Mouse (Mus musculus): ENCODE data around the gene Med25. TPM values are rescaled to one million over a fixed set of nuclear protein-coding genes. Genes with fewer than 3 reads are reported as not detected.
A peak's percentile ranks its signal among the peaks of the same experiment; 100 is the strongest.

Med25 gene
- total and polyA plus RNA-seq, 2 experiments from 2014 or later = 148 to 151 TPM

- Histone ChIP-seq H3K27ac (ENCODE audit: low read depth, low read length) (no peak overlapping the region), H3K9me3 (ENCODE audit: low read length) (no peaks in the 10 kb centered on the region), H3K4me3 (ENCODE audit: low read depth, low read length) (peak overlapping the region; percentile 28), H3K9ac (peak overlapping the region; percentile 46), H3K27me3 (ENCODE audit: insufficient read depth, low read length) (0 out of 2 replicates have a peak, but pooled peaks cover 8% of the 10 kb centered on the region), H3K36me3 (ENCODE audit: insufficient read depth) (peaks cover 39% of the 10 kb centered on the region), H3K4me1 (ENCODE audit: insufficient read depth) (peaks cover 8% of the 10 kb centered on the region; the same call in 1 of the 2 replicates), H3K4me2 (ENCODE audit: low read depth) (peak overlapping the region; percentile 47)
- 2% methylated on average over 58 of the region's 58 CpGs for WGBS
- peak; percentile 73 for DNase-seq
- ATAC-seq = peak; percentile 68
- no peak for TF ChIP-seq CTCF (IDR thresholded peaks at IDR 0.05; ENCODE audit: low read depth)
Measured at GRCm38 (mm10) chr7:44839491-44840191, 52.9 kb downstream of the Med25 start.

- H3K27me3 ChIP-seq (ENCODE audit: insufficient read depth, low read length) = 0 out of 2 replicates have a peak, but pooled peaks cover 8% of the 10 kb centered on the region
- peak overlapping the region; percentile 47 for H3K4me2 ChIP-seq (ENCODE audit: low read depth)
- peak overlapping the region; percentile 46; the same call in 1 of the 2 replicates for H3K9ac ChIP-seq
- ATAC-seq = peak; percentile 20
- TF ChIP-seq CTCF (IDR thresholded peaks at IDR 0.05; ENCODE audit: low read depth) = no peak
- 28% methylated on average over 11 of the region's 11 CpGs for WGBS
- H3K4me3 ChIP-seq (ENCODE audit: low read depth, low read length) = peak overlapping the region; percentile 28; the same call in 1 of the 2 replicates
- no peak overlapping the region for H3K27ac ChIP-seq (ENCODE audit: low read depth, low read length)
- H3K36me3 ChIP-seq (ENCODE audit: insufficient read depth) = peaks cover 34% of the 10 kb centered on the region
- DNase-seq = no peak
- peaks cover 8% of the 10 kb centered on the region; the same call in 1 of the 2 replicates for H3K4me1 ChIP-seq (ENCODE audit: insufficient read depth)
- H3K9me3 ChIP-seq (ENCODE audit: low read length) = no peaks in the 10 kb centered on the region
Measured at GRCm38 (mm10) chr7:44839171-44839490, 53.4 kb downstream of the Med25 start.

- no peak for TF ChIP-seq CTCF (IDR thresholded peaks at IDR 0.05; ENCODE audit: low read depth)
- Histone ChIP-seq H3K4me1 (ENCODE audit: insufficient read depth) (peaks cover 8% of the 10 kb centered on the region; the same call in 1 of the 2 replicates), H3K4me3 (ENCODE audit: low read depth, low read length) (no peak overlapping the region), H3K36me3 (ENCODE audit: insufficient read depth) (peaks cover 24% of the 10 kb centered on the region), H3K4me2 (ENCODE audit: low read depth) (no peak overlapping the region), H3K9ac (no peak overlapping the region), H3K27ac (ENCODE audit: low read depth, low read length) (no peak overlapping the region), H3K9me3 (ENCODE audit: low read length) (no peaks in the 10 kb centered on the region), H3K27me3 (ENCODE audit: insufficient read depth, low read length) (0 out of 2 replicates have a peak, but pooled peaks cover 8% of the 10 kb centered on the region)
- ATAC-seq = no peak
- no peak for DNase-seq
- WGBS = 80% methylated on average over 6 of the region's 6 CpGs
Measured at GRCm38 (mm10) chr7:44838073-44838472, 54.4 kb downstream of the Med25 start.

- Histone ChIP-seq H3K27me3 (ENCODE audit: insufficient read depth, low read length) (0 out of 2 replicates have a peak, but pooled peaks cover 8% of the 10 kb centered on the region), H3K4me2 (ENCODE audit: low read depth) (no peak overlapping the region), H3K9me3 (ENCODE audit: low read length) (no peaks in the 10 kb centered on the region), H3K27ac (ENCODE audit: low read depth, low read length) (no peak overlapping the region), H3K4me3 (ENCODE audit: low read depth, low read length) (no peak overlapping the region), H3K4me1 (ENCODE audit: insufficient read depth) (peaks cover 8% of the 10 kb centered on the region; the same call in 1 of the 2 replicates), H3K9ac (no peak overlapping the region), H3K36me3 (ENCODE audit: insufficient read depth) (peaks cover 15% of the 10 kb centered on the region; the same call in 1 of the 2 replicates)
- no peak for DNase-seq
- no peak for TF ChIP-seq CTCF (IDR thresholded peaks at IDR 0.05; ENCODE audit: low read depth)
- ATAC-seq = no peak
- 86% methylated on average over 9 of the region's 9 CpGs for WGBS
Measured at GRCm38 (mm10) chr7:44836423-44837053, 56.0 kb downstream of the Med25 start.

- TF ChIP-seq CTCF (IDR thresholded peaks at IDR 0.05; ENCODE audit: low read depth) = no peak
- WGBS = 63% methylated on average over 3 of the region's 3 CpGs
- no peak for DNase-seq
- ATAC-seq = no peak
- Histone ChIP-seq H3K4me3 (ENCODE audit: low read depth, low read length) (no peak overlapping the region), H3K27me3 (ENCODE audit: insufficient read depth, low read length) (0 out of 2 replicates have a peak, but pooled peaks cover 8% of the 10 kb centered on the region), H3K36me3 (ENCODE audit: insufficient read depth) (peaks cover 16% of the 10 kb centered on the region), H3K4me1 (ENCODE audit: insufficient read depth) (peaks cover 8% of the 10 kb centered on the region; the same call in 1 of the 2 replicates), H3K27ac (ENCODE audit: low read depth, low read length) (no peak overlapping the region), H3K4me2 (ENCODE audit: low read depth) (no peak overlapping the region), H3K9me3 (ENCODE audit: low read length) (no peaks in the 10 kb centered on the region), H3K9ac (no peak overlapping the region)
Measured at GRCm38 (mm10) chr7:44836016-44836404, 56.5 kb downstream of the Med25 start.

GRCm38 (mm10) chr7:44835373-44836015, 57.0 kb downstream of the Med25 start:
- H3K36me3 ChIP-seq (ENCODE audit: insufficient read depth) = peaks cover 16% of the 10 kb centered on the region
- H3K27ac ChIP-seq (ENCODE audit: low read depth, low read length) = no peak overlapping the region
- no peak for TF ChIP-seq CTCF (IDR thresholded peaks at IDR 0.05; ENCODE audit: low read depth)
- DNase-seq (no peak), ATAC-seq (no peak)
- WGBS = 91% methylated on average over 1 of the region's 1 CpGs
- H3K9me3 ChIP-seq (ENCODE audit: low read length) = no peaks in the 10 kb centered on the region
- 0 out of 2 replicates have a peak, but pooled peaks cover 5% of the 10 kb centered on the region for H3K27me3 ChIP-seq (ENCODE audit: insufficient read depth, low read length)
- H3K4me1 ChIP-seq (ENCODE audit: insufficient read depth) = peaks cover 8% of the 10 kb centered on the region; the same call in 1 of the 2 replicates
- no peak overlapping the region for H3K9ac ChIP-seq
- H3K4me3 ChIP-seq (ENCODE audit: low read depth, low read length) = no peak overlapping the region
- no peak overlapping the region for H3K4me2 ChIP-seq (ENCODE audit: low read depth)

Measured in forebrain, postnatal 0 days (tissue).